Mouse (Mus musculus) hindbrain, embryonic 14.5 days (tissue): Measurements from ENCODE around the gene Slc5a2. TPM values are rescaled to one million over a fixed set of nuclear protein-coding genes. Genes with fewer than 3 reads are reported as not detected.

Experiments used
- ATAC-seq: fragments of 200-750 bp; cut with Nextera tagmentation; 2 replicates; pipeline ENCODE4 v1.8.0; 2017; ENCODE audit warnings: moderate number of reproducible peaks, mild to moderate bottlenecking, moderate TSS enrichment, moderate library complexity; ENCODE audit not compliant: low FRiP score
- DNase-seq: peaks from one replicate; pipeline ENCODE4 v3.0.0-alpha.2; 2015; ENCODE audit warnings: low spot score
- H3K27ac ChIP-seq: fragments of 300-500 bp; sonication (generic); 2 replicates; pipeline ENCODE4 v1.5.1; 2014; ENCODE audit warnings: mild to moderate bottlenecking, moderate library complexity
- H3K27me3 ChIP-seq: fragments of 300-500 bp; sonication (generic); 2 replicates; pipeline ENCODE4 v1.6.1; 2014; ENCODE audit warnings: mild to moderate bottlenecking, low read length, mixed read lengths; ENCODE audit not compliant: control insufficient read depth, insufficient read depth
- H3K36me3 ChIP-seq: fragments of 300-500 bp; sonication (generic); replicated peaks from 2 replicates; pipeline ENCODE4 v1.6.1; 2014; ENCODE audit not compliant: control insufficient read depth, insufficient read depth
- H3K4me1 ChIP-seq: fragments of 300-500 bp; sonication (generic); replicated peaks from 2 replicates; pipeline ENCODE4 v1.6.1; 2014; ENCODE audit warnings: antibody characterized with exemption, low read length, mixed read lengths; ENCODE audit not compliant: control insufficient read depth, insufficient read depth
- H3K4me2 ChIP-seq: fragments of 300-500 bp; sonication (generic); replicated peaks from 2 replicates; pipeline ENCODE4 v1.6.1; 2014; ENCODE audit warnings: mild to moderate bottlenecking, moderate library complexity
- H3K4me3 ChIP-seq: fragments of 300-500 bp; sonication (generic); replicated peaks from 2 replicates; pipeline ENCODE4 v1.5.1; 2014; ENCODE audit warnings: mild to moderate bottlenecking, low read length
- H3K9ac ChIP-seq: fragments of 300-500 bp; sonication (generic); 2 replicates; pipeline ENCODE4 v1.6.1; 2014
- H3K9me3 ChIP-seq: fragments of 300-500 bp; sonication (generic); 2 replicates; pipeline ENCODE4 v1.6.1; 2016; ENCODE audit warnings: low read length; ENCODE audit not compliant: control insufficient read depth
- WGBS: fragments of 180-500 bp; shearing (Covaris S2); extraction: QIAGEN DNeasy Blood & Tissue Kit; methylation state at CpG from one replicate; pipeline ENCODE4 v1.1.7; 2014; 5-methylcytosine and 5-hydroxymethylcytosine counted together
- polyA plus RNA-seq: library from polyadenylated mRNA; unstranded; fragments of >200 nt; fragmentation: Nextera tagmentation; extraction: Ambion mirVana; gene quantifications from 2 replicates; pipeline ENCODE4 v1.2.1, GENCODE M21; 2014

The Slc5a2 gene
- polyA plus RNA-seq, 1 experiment from 2014 or later, result not detected

- WGBS, result 15% methylated on average over 9 of the region's 9 CpGs
Measured at GRCm38 (mm10) chr7:128288923-128289544, 23.6 kb downstream of the Slc5a2 start.

GRCm38 (mm10) chr7:128294785-128295184, 29.3 kb downstream of the Slc5a2 start:
- Histone ChIP-seq H3K4me2 (no peak overlapping the region), H3K27me3 (no peaks in the 10 kb centered on the region), H3K36me3 (peaks cover 9% of the 10 kb centered on the region; the same call in 1 of the 2 replicates), H3K4me1 (peaks cover 16% of the 10 kb centered on the region), H3K4me3 (no peak overlapping the region), H3K27ac (no peak overlapping the region), H3K9ac (no peak overlapping the region), H3K9me3 (no peaks in the 10 kb centered on the region)
- 92% methylated on average over 10 of the region's 10 CpGs for WGBS
- no peak for DNase-seq
- ATAC-seq, result no peak

More at GRCm38 (mm10) chr7:128288923-128289544, 23.6 kb downstream of the Slc5a2 start:
- Histone ChIP-seq H3K4me2 (no peak overlapping the region), H3K9me3 (no peaks in the 10 kb centered on the region), H3K9ac (no peak overlapping the region), H3K27me3 (no peaks in the 10 kb centered on the region), H3K36me3 (peaks cover 34% of the 10 kb centered on the region), H3K27ac (no peak overlapping the region), H3K4me3 (no peak overlapping the region), H3K4me1 (no peaks in the 10 kb centered on the region)
- no peak for ATAC-seq
- no peak for DNase-seq

- Histone ChIP-seq H3K9me3 (no peaks in the 10 kb centered on the region), H3K4me1 (peaks cover 16% of the 10 kb centered on the region), H3K27me3 (no peaks in the 10 kb centered on the region), H3K4me2 (no peak overlapping the region), H3K9ac (no peak overlapping the region), H3K36me3 (no peaks in the 10 kb centered on the region), H3K4me3 (no peak overlapping the region), H3K27ac (no peak overlapping the region)
- DNase-seq (no peak), ATAC-seq (no peak)
- 59% methylated on average over 3 of the region's 3 CpGs for WGBS
Measured at GRCm38 (mm10) chr7:128296514-128296913, 31.1 kb downstream of the Slc5a2 start.

- Histone ChIP-seq H3K4me1 (peaks cover 16% of the 10 kb centered on the region), H3K27me3 (no peaks in the 10 kb centered on the region), H3K9me3 (no peaks in the 10 kb centered on the region), H3K9ac (peak overlapping the region; percentile 89), H3K4me3 (peak overlapping the region; percentile 90), H3K27ac (peak overlapping the region; percentile 70), H3K36me3 (no peaks in the 10 kb centered on the region), H3K4me2 (peak overlapping the region; percentile 92)
- WGBS, result 39% methylated on average over 10 of the region's 10 CpGs
- no peak for DNase-seq
- no peak for ATAC-seq
Measured at GRCm38 (mm10) chr7:128297291-128297616, 31.8 kb downstream of the Slc5a2 start.

- peaks cover 16% of the 10 kb centered on the region for H3K4me1 ChIP-seq
- ATAC-seq, result peak; percentile 59; the same call in 1 of the 2 replicates
- 3% methylated on average over 47 of the region's 47 CpGs for WGBS
- no peaks in the 10 kb centered on the region for H3K36me3 ChIP-seq
- DNase-seq, result peak; percentile 70
- H3K9ac ChIP-seq, result peak within 1 kb of the TSS; percentile 89
- H3K4me2 ChIP-seq, result peak within 1 kb of the TSS; percentile 92
- H3K4me3 ChIP-seq, result peak within 1 kb of the TSS; percentile 90
- H3K27ac ChIP-seq, result peak within 1 kb of the TSS; percentile 70
- H3K9me3 ChIP-seq, result no peaks in the 10 kb centered on the region
- no peaks in the 10 kb centered on the region for H3K27me3 ChIP-seq
Measured at GRCm38 (mm10) chr7:128297617-128298480, 32.4 kb downstream of the Slc5a2 start, which contains the start of gene BC017158. Gene BC017158 (minus strand): TSS chr7:128298170.

- H3K4me2 ChIP-seq, result peak overlapping the region; percentile 92
- H3K4me1 ChIP-seq, result peaks cover 16% of the 10 kb centered on the region
- peak; percentile 71 for DNase-seq
- H3K9me3 ChIP-seq, result no peaks in the 10 kb centered on the region
- no peaks in the 10 kb centered on the region for H3K27me3 ChIP-seq
- peak overlapping the region; percentile 90 for H3K4me3 ChIP-seq
- H3K27ac ChIP-seq, result peak overlapping the region; percentile 70
- peak overlapping the region; percentile 89; the same call in 1 of the 2 replicates for H3K9ac ChIP-seq
- ATAC-seq, result no peak
- H3K36me3 ChIP-seq, result no peaks in the 10 kb centered on the region
- WGBS, result 78% methylated on average over 8 of the region's 8 CpGs
Measured at GRCm38 (mm10) chr7:128298481-128299342, 33.3 kb downstream of the Slc5a2 start.

GRCm38 (mm10) chr7:128300952-128301351, 35.5 kb downstream of the Slc5a2 start:
- Histone ChIP-seq H3K9me3 (no peaks in the 10 kb centered on the region), H3K27me3 (no peaks in the 10 kb centered on the region), H3K36me3 (no peaks in the 10 kb centered on the region), H3K9ac (no peak overlapping the region), H3K4me1 (peaks cover 16% of the 10 kb centered on the region), H3K4me3 (no peak overlapping the region), H3K4me2 (no peak overlapping the region), H3K27ac (no peak overlapping the region)
- ATAC-seq, result no peak
- 82% methylated on average over 3 of the region's 3 CpGs for WGBS
- no peak for DNase-seq

GRCm38 (mm10) chr7:128302151-128302550, 36.7 kb downstream of the Slc5a2 start:
- no peak overlapping the region for H3K4me3 ChIP-seq
- ATAC-seq, result no peak
- peaks cover 13% of the 10 kb centered on the region for H3K4me1 ChIP-seq
- H3K36me3 ChIP-seq, result no peaks in the 10 kb centered on the region
- DNase-seq, result no peak
- H3K27me3 ChIP-seq, result no peaks in the 10 kb centered on the region
- WGBS, result 88% methylated on average over 3 of the region's 3 CpGs
- no peak overlapping the region for H3K27ac ChIP-seq
- no peak overlapping the region for H3K9ac ChIP-seq
- H3K9me3 ChIP-seq, result no peaks in the 10 kb centered on the region
- no peak overlapping the region for H3K4me2 ChIP-seq

GRCm38 (mm10) chr7:128304198-128304597, 38.7 kb downstream of the Slc5a2 start:
- DNase-seq (no peak), ATAC-seq (no peak)
- WGBS, result 70% methylated on average over 6 of the region's 6 CpGs
- no peak overlapping the region for H3K27ac ChIP-seq
- H3K36me3 ChIP-seq, result no peaks in the 10 kb centered on the region
- no peak overlapping the region for H3K4me3 ChIP-seq
- H3K4me2 ChIP-seq, result no peak overlapping the region
- H3K4me1 ChIP-seq, result no peaks in the 10 kb centered on the region
- H3K27me3 ChIP-seq, result no peaks in the 10 kb centered on the region
- no peak overlapping the region for H3K9ac ChIP-seq
- H3K9me3 ChIP-seq, result no peaks in the 10 kb centered on the region
